Mouse (Mus musculus): ENCODE measurements at regions not wholly inside any gene's neighbourhood (a gene's known extent, or its start where the extent isn't known, plus 50 kb on each side); places are given as distances from the start of the nearest gene placed in this dataset.
A peak's percentile ranks its signal among the peaks of the same experiment; 100 is the strongest.

DNA sequence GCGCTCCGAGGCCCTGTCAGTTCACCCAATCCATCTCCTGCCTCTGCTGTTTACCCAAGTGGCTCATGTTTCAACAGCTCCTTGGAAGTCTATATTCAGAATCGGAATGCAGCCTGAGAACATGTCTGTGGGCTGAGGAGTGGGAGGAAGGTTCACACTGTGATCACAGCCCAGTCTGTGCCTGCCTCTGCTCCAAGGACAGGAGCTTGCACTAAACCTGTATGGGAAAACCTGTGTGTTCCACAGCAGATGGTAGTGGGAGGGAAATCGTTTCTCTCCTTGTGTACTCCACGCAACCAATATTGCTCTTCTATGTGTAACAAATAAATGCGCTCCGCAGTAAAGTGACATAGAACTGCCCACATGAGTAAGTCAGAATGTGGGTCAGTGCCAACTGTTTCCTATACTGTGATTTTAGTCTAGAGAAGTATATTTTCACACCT, 514.0 kb upstream of the Epha7 start:
- Histone ChIP-seq H3K4me3 (ENCODE audit: inconsistent target) (no peak overlapping the region), H3K36me3 (ENCODE audit: inconsistent target) (no peaks in the 10 kb centered on the region), H3K79me2 (ENCODE audit: inconsistent target) (no peaks in the 10 kb centered on the region), H3K27ac (no peak overlapping the region)
- WGBS (ENCODE audit: missing documents), result 89% methylated on average over 7 of the region's 7 CpGs

DNA sequence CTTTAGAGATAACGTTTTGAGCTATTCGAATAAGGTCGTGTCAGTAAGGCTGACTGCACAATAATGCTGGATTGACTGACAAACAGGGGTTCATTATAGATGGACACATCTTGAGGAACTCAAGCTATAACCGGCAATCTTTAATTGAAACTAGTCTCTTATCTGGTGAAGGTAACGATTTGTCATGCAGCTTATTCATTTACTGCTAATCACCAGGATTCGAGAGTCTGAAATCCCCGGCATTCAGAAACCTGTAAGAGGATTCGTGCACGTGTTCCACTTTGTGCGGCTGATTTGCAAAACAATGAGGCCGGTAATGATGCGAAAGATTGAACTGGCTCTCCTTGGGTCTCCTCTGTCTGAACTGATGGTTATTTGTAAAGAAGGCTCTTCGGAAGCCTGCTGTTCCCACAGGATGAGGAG, 512.9 kb upstream of the Epha7 start:
- H3K36me3 ChIP-seq (ENCODE audit: inconsistent target), result no peaks in the 10 kb centered on the region
- no peak overlapping the region for H3K27ac ChIP-seq
- H3K79me2 ChIP-seq (ENCODE audit: inconsistent target), result no peaks in the 10 kb centered on the region
- 85% methylated on average over 13 of the region's 13 CpGs for WGBS (ENCODE audit: missing documents)
- no peak overlapping the region for H3K4me3 ChIP-seq (ENCODE audit: inconsistent target)

GRCm38 (mm10) chr4:28301686-28302085, 511.2 kb upstream of the Epha7 start:
- Histone ChIP-seq H3K4me3 (ENCODE audit: inconsistent target) (no peak overlapping the region), H3K36me3 (ENCODE audit: inconsistent target) (no peaks in the 10 kb centered on the region), H3K79me2 (ENCODE audit: inconsistent target) (no peaks in the 10 kb centered on the region), H3K27ac (no peak overlapping the region)
- 78% methylated on average over 1 of the region's 1 CpGs for WGBS (ENCODE audit: missing documents)

- H3K4me3 ChIP-seq (ENCODE audit: inconsistent target), result no peak overlapping the region
- no peak overlapping the region for H3K27ac ChIP-seq
- H3K79me2 ChIP-seq (ENCODE audit: inconsistent target), result no peaks in the 10 kb centered on the region
- H3K36me3 ChIP-seq (ENCODE audit: inconsistent target), result no peaks in the 10 kb centered on the region
- 75% methylated on average over 1 of the region's 1 CpGs for WGBS (ENCODE audit: missing documents)
These were observed 481.9 kb upstream of the Epha7 start for GRCm38 (mm10) chr4:28331036-28331435.

GRCm38 (mm10) chr4:28364566-28364965, 448.4 kb upstream of the Epha7 start:
- 25% methylated on average over 1 of the region's 1 CpGs for WGBS (ENCODE audit: missing documents)
- H3K36me3 ChIP-seq (ENCODE audit: inconsistent target), result no peaks in the 10 kb centered on the region
- H3K79me2 ChIP-seq (ENCODE audit: inconsistent target), result no peaks in the 10 kb centered on the region
- H3K27ac ChIP-seq, result no peak overlapping the region
- no peak overlapping the region for H3K4me3 ChIP-seq (ENCODE audit: inconsistent target)

GRCm38 (mm10) chr4:28377087-28377486, 435.8 kb upstream of the Epha7 start:
- Histone ChIP-seq H3K79me2 (ENCODE audit: inconsistent target) (no peaks in the 10 kb centered on the region), H3K4me3 (ENCODE audit: inconsistent target) (no peak overlapping the region), H3K27ac (no peak overlapping the region), H3K36me3 (ENCODE audit: inconsistent target) (no peaks in the 10 kb centered on the region)

DNA sequence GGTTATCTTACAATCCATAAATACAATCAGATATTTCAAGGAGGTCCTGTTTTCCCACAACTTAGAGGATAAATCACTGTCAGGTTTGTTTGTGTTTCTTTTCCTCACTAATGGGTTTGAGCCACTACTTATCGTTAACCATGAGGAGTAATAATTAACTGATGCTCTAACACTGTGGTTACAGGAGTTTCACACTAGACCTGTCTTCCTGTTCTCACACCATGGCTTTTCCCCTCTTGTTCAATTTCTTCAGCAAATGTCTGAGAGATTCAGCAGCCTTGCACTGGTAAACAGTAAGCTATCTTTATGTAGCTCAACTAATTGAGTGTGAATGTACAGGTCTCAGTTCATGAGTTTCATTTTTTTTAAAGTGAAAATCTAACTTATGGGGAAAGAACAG, 434.3 kb upstream of the Epha7 start:
- H3K27ac ChIP-seq, result no peak overlapping the region
- no peak overlapping the region for H3K4me3 ChIP-seq (ENCODE audit: inconsistent target)
- WGBS (ENCODE audit: missing documents), result 33% methylated on average over 1 of the region's 1 CpGs
- H3K79me2 ChIP-seq (ENCODE audit: inconsistent target), result no peaks in the 10 kb centered on the region
- H3K36me3 ChIP-seq (ENCODE audit: inconsistent target), result no peaks in the 10 kb centered on the region

DNA sequence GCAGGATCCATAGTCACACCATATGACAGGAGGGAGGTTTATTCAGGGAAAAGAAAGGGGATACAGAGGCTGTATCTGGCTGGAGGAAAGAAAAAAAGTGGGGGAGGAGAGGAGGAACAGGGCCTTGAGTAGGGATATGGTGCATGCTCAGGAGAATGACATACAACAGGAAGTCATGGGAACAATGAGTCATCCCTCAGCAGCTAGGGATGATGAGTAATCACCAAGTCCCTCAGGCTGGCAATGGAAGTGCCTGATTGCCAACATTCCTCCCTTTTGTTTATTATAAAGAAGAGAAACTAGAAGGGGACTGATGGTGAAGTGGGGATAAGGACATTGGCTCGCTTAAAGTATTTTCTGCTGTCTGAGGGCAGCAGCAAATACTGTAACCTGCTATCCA, 388.6 kb upstream of the Epha7 start:
- no peaks in the 10 kb centered on the region for H3K36me3 ChIP-seq (ENCODE audit: inconsistent target)
- peak overlapping the region; percentile 77 for H3K27ac ChIP-seq
- WGBS (ENCODE audit: missing documents), result 60% methylated on average over 1 of the region's 1 CpGs
- no peaks in the 10 kb centered on the region for H3K79me2 ChIP-seq (ENCODE audit: inconsistent target)
- H3K4me3 ChIP-seq (ENCODE audit: inconsistent target), result no peak overlapping the region

DNA sequence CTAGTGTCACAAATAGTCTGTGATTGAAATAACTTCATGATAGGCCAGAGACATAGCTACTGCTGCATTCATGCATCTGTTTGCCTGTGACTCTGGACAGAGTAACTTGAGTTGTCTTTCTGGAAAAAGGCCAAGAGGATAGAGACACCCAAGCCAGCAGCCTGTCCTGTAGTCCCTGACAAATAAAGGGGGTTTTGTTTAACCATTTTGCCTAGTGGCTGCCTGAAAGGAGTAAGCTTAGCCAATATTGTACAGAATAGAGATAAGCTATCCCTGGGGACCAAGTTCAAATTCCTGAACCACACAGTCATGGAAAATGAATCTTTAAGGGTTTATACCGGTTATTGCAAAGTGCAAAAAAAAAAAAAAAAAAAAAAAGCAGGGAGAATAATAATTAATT, 372.8 kb upstream of the Epha7 start:
- WGBS (ENCODE audit: missing documents), result 75% methylated on average over 1 of the region's 1 CpGs
- H3K4me3 ChIP-seq (ENCODE audit: inconsistent target), result no peak overlapping the region

DNA sequence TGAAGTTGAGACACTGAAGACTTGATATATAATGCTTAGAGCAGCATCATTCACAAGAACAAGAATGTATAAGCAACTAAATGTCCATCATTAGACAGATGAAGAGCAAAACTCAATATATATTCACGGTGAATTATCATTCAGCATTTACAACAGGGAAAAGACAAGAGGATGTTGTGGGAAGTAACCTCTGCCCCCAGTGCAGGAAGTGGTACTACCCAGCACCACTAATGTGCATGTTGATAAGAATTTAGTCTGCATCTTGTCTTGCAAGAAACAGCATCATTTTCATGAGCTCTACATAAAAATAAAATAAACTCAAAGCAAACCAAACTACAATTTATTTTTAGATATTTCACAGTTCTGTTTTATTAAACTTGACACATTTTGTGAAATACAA, 359.8 kb upstream of the Epha7 start:
- Histone ChIP-seq H3K27ac (no peak overlapping the region), H3K79me2 (ENCODE audit: inconsistent target) (no peaks in the 10 kb centered on the region), H3K36me3 (ENCODE audit: inconsistent target) (no peaks in the 10 kb centered on the region), H3K4me3 (ENCODE audit: inconsistent target) (no peak overlapping the region)
- 67% methylated on average over 1 of the region's 1 CpGs for WGBS (ENCODE audit: missing documents)

More for the DNA sequence above, 372.8 kb upstream of the Epha7 start:
- Histone ChIP-seq H3K36me3 (ENCODE audit: inconsistent target) (no peaks in the 10 kb centered on the region), H3K79me2 (ENCODE audit: inconsistent target) (no peaks in the 10 kb centered on the region), H3K27ac (no peak overlapping the region)

DNA sequence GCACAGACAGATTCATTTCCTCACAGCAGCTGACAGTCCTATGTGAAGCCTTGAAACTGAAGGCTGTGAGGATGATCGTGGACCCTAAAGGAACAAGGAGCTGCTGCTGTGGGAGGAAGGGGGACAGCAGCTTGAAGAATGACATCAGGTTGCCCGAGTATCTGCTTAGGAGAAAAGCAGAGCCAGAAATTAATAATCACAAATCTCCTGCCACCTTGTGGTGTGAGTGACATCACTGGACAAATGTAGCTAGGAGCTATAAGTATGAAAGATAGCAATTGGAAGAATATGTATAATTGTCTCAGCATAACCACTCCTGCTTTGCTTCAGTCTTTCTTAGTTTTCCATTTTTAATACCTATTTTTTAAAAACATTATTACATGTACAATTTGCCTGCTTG, 356.6 kb upstream of the Epha7 start:
- 70% methylated on average over 2 of the region's 2 CpGs for WGBS (ENCODE audit: missing documents)
- Histone ChIP-seq H3K4me3 (ENCODE audit: inconsistent target) (no peak overlapping the region), H3K79me2 (ENCODE audit: inconsistent target) (no peaks in the 10 kb centered on the region), H3K27ac (no peak overlapping the region), H3K36me3 (ENCODE audit: inconsistent target) (no peaks in the 10 kb centered on the region)

Data from macrophage (primary cell).